Mouse (Mus musculus) megakaryocyte-erythroid progenitor cell, adult 5-6 weeks (primary cell): Measurements from ENCODE around the gene Eva1b. TPM values are rescaled to one million over a fixed set of nuclear protein-coding genes. Genes with fewer than 3 reads are reported as not detected.
"Not testable (repeated sequence)": the region's sequence is repeated elsewhere in the genome, so short reads cannot be mapped to it uniquely, and the experiment has no call there.

ENCODE experiments used
- ATAC-seq: replicated peaks from 2 replicates; pipeline ENCODE4 v1.8.0; 2016; ENCODE audit warnings: mild to moderate bottlenecking, inconsistent platforms; ENCODE audit not compliant: severe bottlenecking, poor library complexity, low FRiP score, low TSS enrichment
- total RNA-seq, 2 experiments: library from RNA; stranded (forward) in 1 of 2; stranded (reverse) in 1 of 2; fragments of 200-1000, 215-1000 nt in 1 of 2; fragments of >200 nt in 1 of 2; fragmentation: Nextera tagmentation in 1 of 2; gene quantifications; 2 replicates each; pipeline ENCODE4 v1.2.3; 2014 to 2017

Gene Eva1b
- total RNA-seq, 2 experiments from 2014 or later: not detected

GRCm38 (mm10) chr4:126150949-126151320 is 3.4 kb downstream of the Eva1b start:
- ATAC-seq: no peak

DNA sequence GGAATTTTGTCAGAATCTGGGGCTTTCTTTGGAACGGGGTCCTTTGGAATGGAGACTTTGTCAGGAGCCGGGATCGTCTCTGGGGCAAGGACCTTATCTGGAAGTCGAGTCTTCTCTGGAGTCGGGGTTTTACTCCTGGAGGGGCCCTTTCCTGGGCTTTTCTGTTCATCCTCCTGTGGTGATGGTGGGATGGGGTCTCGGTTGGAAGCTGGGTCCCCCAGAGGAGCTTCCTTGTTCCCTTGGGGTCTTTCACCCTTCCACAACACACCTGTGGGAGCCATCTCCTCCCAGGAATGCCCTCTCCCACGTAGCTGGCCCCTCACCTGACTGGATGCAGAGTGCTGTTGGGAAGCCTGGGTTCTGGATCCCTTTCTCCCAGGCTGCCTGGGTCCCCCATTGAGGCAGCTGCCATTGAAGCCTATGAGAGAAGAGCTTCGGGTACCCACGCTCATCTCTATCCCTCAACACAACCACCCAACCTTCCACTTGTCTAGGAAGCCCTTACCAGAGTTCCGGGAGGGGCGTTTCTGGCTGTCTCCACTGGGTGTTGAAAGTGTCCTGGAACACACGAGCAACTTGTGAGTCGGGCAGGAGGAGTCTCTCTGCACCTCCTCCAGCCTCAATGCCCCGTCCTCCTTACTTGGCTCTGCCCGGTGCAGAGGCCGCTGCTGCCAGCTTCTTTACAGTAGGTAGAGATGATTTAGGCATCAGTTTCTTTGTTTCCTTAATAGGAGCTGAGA is 4.3 kb downstream of the Eva1b start:
- ATAC-seq: no peak

- ATAC-seq: no peak
These were observed 5.3 kb downstream of the Eva1b start for GRCm38 (mm10) chr4:126152864-126153263.

DNA sequence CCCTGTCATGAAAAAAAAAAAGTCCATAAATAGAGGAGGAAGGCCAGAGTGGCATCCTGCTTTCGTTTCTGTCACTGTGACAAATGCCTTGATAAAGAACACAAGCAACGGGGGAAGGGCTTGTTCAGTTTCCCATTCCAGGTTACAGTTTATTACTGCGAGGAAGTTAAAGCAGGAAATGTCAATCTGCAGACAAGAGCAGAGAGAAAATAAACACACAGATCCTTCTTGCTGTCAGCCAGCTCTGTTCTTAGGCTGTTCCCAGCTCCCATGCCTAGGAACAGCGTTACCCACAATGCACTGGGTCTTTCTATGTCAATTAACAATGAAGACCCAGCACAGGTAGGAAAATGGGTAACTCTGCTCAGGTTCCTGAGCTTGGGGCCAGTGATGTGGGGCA is 7.6 kb downstream of the Eva1b start:
- ATAC-seq: no peak

DNA sequence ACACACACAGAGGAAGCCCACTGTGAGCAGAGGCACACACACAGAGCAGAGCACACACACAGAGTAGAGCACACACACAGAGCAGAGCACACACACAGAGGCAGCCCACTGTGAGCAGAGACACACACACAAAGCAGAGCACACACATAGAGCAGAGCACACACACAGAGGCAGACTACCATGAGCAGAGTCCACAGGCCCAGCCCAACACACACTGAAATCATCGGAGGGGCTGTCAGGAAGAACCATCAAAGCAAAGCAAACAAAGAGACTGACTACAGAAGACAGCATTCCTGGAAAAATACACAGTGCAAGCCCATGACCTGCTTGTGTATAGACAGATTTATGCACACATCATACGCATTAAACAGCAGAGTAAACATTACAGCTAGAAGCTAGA is 8.3 kb downstream of the Eva1b start:
- ATAC-seq: no peak

DNA sequence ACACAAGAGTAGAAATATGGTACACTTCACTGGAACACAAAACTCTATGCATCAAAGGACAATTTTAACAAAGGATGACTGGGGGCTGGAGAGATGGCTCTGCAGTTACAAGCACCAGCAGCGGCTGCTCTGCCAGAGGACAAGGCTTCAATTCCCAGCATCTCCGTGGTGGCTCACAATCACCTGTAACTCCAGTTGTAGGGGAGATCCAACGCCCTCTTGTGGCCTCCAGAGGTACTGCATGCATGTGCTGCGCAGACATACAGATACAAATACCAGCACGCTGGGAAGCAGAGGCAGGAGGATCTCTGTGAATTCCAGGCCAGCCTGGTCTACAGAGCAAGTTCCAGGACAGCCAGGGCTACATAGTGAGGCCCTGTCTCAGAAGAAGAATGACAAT is 9.1 kb downstream of the Eva1b start:
- no peak for ATAC-seq

GRCm38 (mm10) chr4:126157562-126157961 is 10.0 kb downstream of the Eva1b start:
- ATAC-seq: peak; percentile 77

- no peak for ATAC-seq
These were observed 11.9 kb downstream of the Eva1b start for GRCm38 (mm10) chr4:126159455-126159854.

DNA sequence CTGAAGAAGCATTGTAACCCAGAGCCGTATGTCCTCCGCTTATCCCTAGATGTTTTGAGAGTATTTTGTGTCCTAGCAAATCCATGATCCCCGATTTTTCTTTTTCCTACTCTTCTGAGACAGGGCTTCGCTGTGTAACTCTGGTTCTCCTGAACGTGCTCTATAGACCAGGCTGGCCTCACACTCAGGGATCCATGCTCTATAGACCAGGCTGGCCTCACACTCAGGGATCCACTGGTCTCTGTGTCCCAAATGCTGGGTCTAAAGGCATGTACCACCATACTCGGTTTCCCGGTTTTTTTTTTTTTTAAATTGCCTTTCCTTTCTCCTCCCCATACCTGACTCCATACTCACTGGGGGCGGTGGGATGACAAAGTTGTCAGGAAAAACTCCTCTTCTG is 13.4 kb downstream of the Eva1b start:
- ATAC-seq: no peak

DNA sequence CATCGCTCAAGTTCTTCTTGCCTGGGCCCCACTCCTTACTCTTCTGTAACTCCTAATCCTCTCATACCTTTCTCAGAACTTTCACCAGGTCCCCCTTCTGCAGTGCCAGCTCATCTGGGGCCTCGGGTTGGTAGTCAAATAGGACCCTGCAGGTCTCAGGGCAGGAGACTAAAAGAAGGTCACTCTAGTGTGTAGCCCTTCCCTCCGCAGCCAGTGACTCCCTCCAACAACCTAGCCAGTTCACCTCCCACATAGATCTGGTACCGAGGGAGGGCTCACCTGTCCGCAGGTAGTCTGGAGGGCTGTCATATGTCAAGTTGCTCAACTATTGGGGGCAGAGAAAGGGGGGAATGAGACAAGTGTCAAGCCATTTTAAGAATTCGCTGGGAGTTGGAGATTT is 13.9 kb downstream of the Eva1b start:
- ATAC-seq: no peak

DNA sequence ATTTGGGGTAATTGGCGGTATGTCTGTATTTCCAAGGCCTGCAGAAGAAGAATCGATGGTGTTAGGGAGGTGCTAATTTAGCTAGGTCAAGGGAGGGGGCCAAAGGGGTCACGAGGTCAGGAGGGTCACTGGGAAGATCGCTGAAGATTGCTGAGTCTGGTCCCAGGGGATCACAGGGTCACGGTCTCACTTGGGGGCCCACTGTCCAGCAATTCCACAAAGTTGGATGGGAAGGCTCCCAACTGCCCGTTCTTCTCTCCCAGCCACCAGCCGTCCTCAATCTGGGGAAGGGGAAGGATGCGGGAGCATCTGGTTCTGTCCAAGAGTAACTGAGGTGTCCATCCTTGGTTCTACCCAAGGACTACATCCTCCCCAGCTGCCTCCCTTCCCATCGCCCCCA is 14.4 kb downstream of the Eva1b start:
- no peak for ATAC-seq

DNA sequence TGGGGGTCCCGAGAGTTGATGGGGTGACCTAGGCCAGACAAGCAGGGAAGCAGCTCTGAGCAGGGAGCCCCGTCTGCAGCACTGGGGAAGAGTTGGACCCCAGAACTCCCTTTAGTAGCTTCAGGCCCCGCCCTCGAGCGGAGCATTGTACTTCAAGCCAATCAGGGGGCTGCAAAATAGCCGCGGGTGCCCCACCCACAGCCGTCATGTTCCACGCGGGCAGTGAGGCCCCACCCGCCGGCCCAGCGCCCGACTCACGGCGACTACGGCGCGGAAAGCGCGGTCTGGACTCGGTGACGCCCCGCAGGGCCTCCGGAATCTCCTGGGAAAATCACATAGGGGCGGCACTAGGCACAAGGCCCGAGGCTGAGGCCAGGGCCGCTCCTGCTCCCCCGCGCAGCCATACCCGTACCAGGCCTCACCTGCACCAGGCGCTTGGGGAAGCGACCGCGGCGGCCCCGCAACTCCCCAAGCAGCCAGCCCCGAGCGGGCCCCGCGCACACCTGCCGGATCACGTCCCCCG is 15.1 kb downstream of the Eva1b start:
- ATAC-seq: peak; percentile 87

GRCm38 (mm10) chr4:126163067-126163659 is 15.6 kb downstream of the Eva1b start, which contains the start of gene Sh3d21:
TSS of gene Sh3d21 (minus strand) at chr4:126163491.
- peak; percentile 30 for ATAC-seq

DNA sequence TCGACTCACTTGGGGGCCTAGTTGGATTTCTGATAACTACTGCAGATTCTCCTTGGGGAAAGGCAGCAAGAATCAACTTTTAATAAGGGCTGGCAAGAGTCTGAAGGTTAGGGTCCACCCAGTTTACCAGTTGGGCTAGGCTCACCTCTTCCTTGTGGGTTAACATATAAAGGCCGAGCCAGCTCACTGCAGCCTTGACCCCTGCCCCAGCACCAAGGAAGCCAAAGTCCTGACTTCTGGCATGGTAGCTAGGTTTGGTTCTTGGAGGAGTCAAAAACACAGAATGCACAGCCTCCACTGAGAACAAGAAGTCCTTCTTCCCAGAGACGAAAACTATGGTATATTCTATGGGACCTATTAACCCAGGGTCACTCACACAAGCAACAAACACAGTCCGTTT is 16.1 kb downstream of the Eva1b start:
- ATAC-seq: no peak

- not testable (repeated sequence) for ATAC-seq
These were observed 17.5 kb downstream of the Eva1b start for GRCm38 (mm10) chr4:126165092-126165491.

DNA sequence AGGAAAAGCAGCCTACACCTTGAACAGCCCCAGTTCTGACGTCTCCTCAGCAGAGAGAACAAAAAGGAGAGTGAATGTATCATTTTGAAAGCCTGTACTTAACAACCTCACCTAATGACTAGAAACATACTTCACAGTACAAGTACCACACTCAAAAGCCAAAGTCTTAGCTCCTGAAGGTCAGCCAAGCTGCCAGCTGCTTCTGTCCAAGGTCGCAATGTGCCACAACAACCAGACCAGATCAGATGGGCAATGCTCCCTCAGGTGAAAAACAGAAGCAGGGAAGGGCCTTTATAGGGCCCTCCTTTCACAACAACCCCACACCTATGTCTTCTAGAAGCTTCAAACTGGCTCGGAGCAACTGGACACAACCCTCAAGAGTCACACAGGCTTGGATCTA is 18.5 kb downstream of the Eva1b start:
- no peak for ATAC-seq

DNA sequence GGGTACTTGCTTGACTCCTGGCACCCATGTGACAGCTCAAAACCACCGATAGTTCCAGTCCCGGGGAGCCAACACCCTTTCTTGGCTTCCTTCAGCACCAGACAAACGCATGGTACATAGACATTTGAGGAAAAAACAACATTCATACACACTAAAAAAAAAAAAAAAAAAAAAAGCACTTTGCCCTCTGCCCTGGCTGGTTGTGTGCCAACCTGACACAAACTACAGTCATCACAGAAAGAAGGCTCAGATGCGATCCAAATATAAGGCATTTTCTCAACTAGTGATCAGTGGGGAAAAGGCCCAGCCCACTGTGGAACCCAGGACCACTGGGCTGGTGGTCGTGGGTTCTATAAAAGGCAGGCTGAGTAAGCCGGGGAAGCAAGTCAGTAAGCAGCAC is 21.3 kb downstream of the Eva1b start:
- ATAC-seq: no peak

DNA sequence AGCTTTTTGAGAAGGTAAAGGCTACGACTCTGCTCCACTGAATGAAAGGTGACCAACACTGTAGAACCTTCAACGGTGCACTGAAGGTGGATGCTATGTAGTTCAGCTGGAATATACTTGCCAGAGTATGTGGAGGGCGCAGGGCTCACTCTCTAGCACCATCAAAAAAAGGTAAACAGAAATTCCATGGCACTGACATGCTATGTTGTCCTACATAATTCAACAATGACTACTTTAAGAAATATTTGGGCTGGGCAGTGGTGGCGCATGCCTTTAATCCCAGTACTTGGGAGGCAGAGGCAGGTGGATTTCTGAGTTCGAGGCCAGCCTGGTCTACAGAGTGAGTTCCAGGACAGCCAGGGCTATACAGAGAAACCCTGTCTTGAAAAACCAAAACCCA is 23.2 kb downstream of the Eva1b start:
- ATAC-seq: not testable (repeated sequence)

GRCm38 (mm10) chr4:126173800-126174199 is 26.3 kb downstream of the Eva1b start:
- no peak for ATAC-seq

- ATAC-seq: not testable (repeated sequence)
These were observed 28.4 kb downstream of the Eva1b start for GRCm38 (mm10) chr4:126175980-126176379.
